Mouse (Mus musculus): Measurements from ENCODE around the gene Cib1. TPM values are rescaled to one million over a fixed set of nuclear protein-coding genes. Genes with fewer than 3 reads are reported as not detected.

Gene Cib1
- 42.4 and 42.6 TPM in 2 replicates for polyA plus RNA-seq (2015; fragmentation: Nextera tagmentation; extraction: Ambion mirVana)

GRCm38 (mm10) chr7:80232489-80233029 is at the start of gene Cib1, which contains the start of gene Gdpgp1:
Cib1 (minus strand) TSS chr7:80232813.
Gdpgp1 (plus strand) TSS chr7:80232865.
- WGBS = under 1% methylated on average over 44 of the region's 56 CpGs
- Histone ChIP-seq H3K9me3 (ENCODE audit: control insufficient read depth, low read length) (no peaks in the 10 kb centered on the region), H3K36me3 (ENCODE audit: control insufficient read depth, insufficient read depth, low read length) (no peaks in the 10 kb centered on the region), H3K4me2 (ENCODE audit: low read length) (peak within 1 kb of the TSS; percentile 63), H3K4me3 (ENCODE audit: low read length) (peak within 1 kb of the TSS; percentile 74), H3K4me1 (ENCODE audit: control insufficient read depth, insufficient read depth, low read depth, low read length) (peaks cover 12% of the 10 kb centered on the region), H3K27ac (ENCODE audit: low read depth, low read length) (peak within 1 kb of the TSS; percentile 57; the same call in 1 of the 2 replicates), H3K9ac (ENCODE audit: low read depth, low read length) (peak within 1 kb of the TSS; percentile 65), H3K27me3 (replicated peaks; ENCODE audit: control insufficient read depth, insufficient read depth, low read length) (no peaks in the 10 kb centered on the region)
- ATAC-seq = peak; percentile 96

- Histone ChIP-seq H3K36me3 (ENCODE audit: control insufficient read depth, insufficient read depth, low read length) (peaks cover 57% of the 10 kb centered on the region), H3K9ac (ENCODE audit: low read depth, low read length) (no peak overlapping the region), H3K4me3 (ENCODE audit: low read length) (no peak overlapping the region), H3K9me3 (ENCODE audit: control insufficient read depth, low read length) (no peaks in the 10 kb centered on the region), H3K4me1 (ENCODE audit: control insufficient read depth, insufficient read depth, low read depth, low read length) (no peaks in the 10 kb centered on the region), H3K27ac (ENCODE audit: low read depth, low read length) (no peak overlapping the region), H3K4me2 (ENCODE audit: low read length) (no peak overlapping the region), H3K27me3 (replicated peaks; ENCODE audit: control insufficient read depth, insufficient read depth, low read length) (no peaks in the 10 kb centered on the region)
- 90% methylated on average over 3 of the region's 3 CpGs for WGBS
- ATAC-seq = no peak
Observed at GRCm38 (mm10) chr7:80281646-80282045, 49.0 kb upstream of the Cib1 start.

- 88% methylated on average over 2 of the region's 2 CpGs for WGBS
- H3K4me2 ChIP-seq (ENCODE audit: low read length) = no peak overlapping the region
- no peaks in the 10 kb centered on the region for H3K4me1 ChIP-seq (ENCODE audit: control insufficient read depth, insufficient read depth, low read depth, low read length)
- no peak overlapping the region for H3K4me3 ChIP-seq (ENCODE audit: low read length)
- no peaks in the 10 kb centered on the region for H3K9me3 ChIP-seq (ENCODE audit: control insufficient read depth, low read length)
- H3K27me3 ChIP-seq (replicated peaks; ENCODE audit: control insufficient read depth, insufficient read depth, low read length) = no peaks in the 10 kb centered on the region
- peaks cover 60% of the 10 kb centered on the region for H3K36me3 ChIP-seq (ENCODE audit: control insufficient read depth, insufficient read depth, low read length)
- no peak for ATAC-seq
- no peak overlapping the region for H3K9ac ChIP-seq (ENCODE audit: low read depth, low read length)
- H3K27ac ChIP-seq (ENCODE audit: low read depth, low read length) = no peak overlapping the region
Observed at GRCm38 (mm10) chr7:80280998-80281397, 48.4 kb upstream of the Cib1 start.

GRCm38 (mm10) chr7:80280032-80280431 is 47.4 kb upstream of the Cib1 start:
- H3K4me3 ChIP-seq (ENCODE audit: low read length) = no peak overlapping the region
- H3K27ac ChIP-seq (ENCODE audit: low read depth, low read length) = no peak overlapping the region
- H3K4me1 ChIP-seq (ENCODE audit: control insufficient read depth, insufficient read depth, low read depth, low read length) = no peaks in the 10 kb centered on the region
- H3K9ac ChIP-seq (ENCODE audit: low read depth, low read length) = no peak overlapping the region
- H3K36me3 ChIP-seq (ENCODE audit: control insufficient read depth, insufficient read depth, low read length) = peaks cover 58% of the 10 kb centered on the region
- 89% methylated on average over 10 of the region's 10 CpGs for WGBS
- H3K27me3 ChIP-seq (replicated peaks; ENCODE audit: control insufficient read depth, insufficient read depth, low read length) = no peaks in the 10 kb centered on the region
- peaks cover 3% of the 10 kb centered on the region for H3K9me3 ChIP-seq (ENCODE audit: control insufficient read depth, low read length)
- no peak for ATAC-seq
- H3K4me2 ChIP-seq (ENCODE audit: low read length) = no peak overlapping the region

- 98% methylated on average over 4 of the region's 4 CpGs for whole genome bisulfite sequencing
- no peak for ATAC-seq
- H3K27me3 ChIP-seq (replicated peaks; ENCODE audit: control insufficient read depth, insufficient read depth, low read length) = no peaks in the 10 kb centered on the region
Observed at GRCm38 (mm10) chr7:80276374-80276773, 43.8 kb upstream of the Cib1 start.

GRCm38 (mm10) chr7:80273456-80273855 is 40.8 kb upstream of the Cib1 start:
- no peak overlapping the region for H3K4me3 ChIP-seq (ENCODE audit: low read length)

More at GRCm38 (mm10) chr7:80276374-80276773, 43.8 kb upstream of the Cib1 start:
- H3K27ac ChIP-seq (ENCODE audit: low read depth, low read length) = no peak overlapping the region
- no peak overlapping the region for H3K4me3 ChIP-seq (ENCODE audit: low read length)
- no peak overlapping the region for H3K9ac ChIP-seq (ENCODE audit: low read depth, low read length)
- no peak overlapping the region for H3K4me2 ChIP-seq (ENCODE audit: low read length)
- H3K36me3 ChIP-seq (ENCODE audit: control insufficient read depth, insufficient read depth, low read length) = peaks cover 63% of the 10 kb centered on the region
- H3K4me1 ChIP-seq (ENCODE audit: control insufficient read depth, insufficient read depth, low read depth, low read length) = no peaks in the 10 kb centered on the region
- H3K9me3 ChIP-seq (ENCODE audit: control insufficient read depth, low read length) = peaks cover 10% of the 10 kb centered on the region

GRCm38 (mm10) chr7:80269751-80270255 is 37.2 kb upstream of the Cib1 start:
- ATAC-seq = peak; percentile 63
- H3K36me3 ChIP-seq (ENCODE audit: control insufficient read depth, insufficient read depth, low read length) = peaks cover 44% of the 10 kb centered on the region
- peak overlapping the region; percentile 53 for H3K27ac ChIP-seq (ENCODE audit: low read depth, low read length)

More at GRCm38 (mm10) chr7:80273456-80273855, 40.8 kb upstream of the Cib1 start:
- Histone ChIP-seq H3K36me3 (ENCODE audit: control insufficient read depth, insufficient read depth, low read length) (peaks cover 51% of the 10 kb centered on the region), H3K4me1 (ENCODE audit: control insufficient read depth, insufficient read depth, low read depth, low read length) (peaks cover 19% of the 10 kb centered on the region), H3K27me3 (replicated peaks; ENCODE audit: control insufficient read depth, insufficient read depth, low read length) (no peaks in the 10 kb centered on the region), H3K9ac (ENCODE audit: low read depth, low read length) (no peak overlapping the region), H3K4me2 (ENCODE audit: low read length) (no peak overlapping the region), H3K27ac (ENCODE audit: low read depth, low read length) (no peak overlapping the region), H3K9me3 (ENCODE audit: control insufficient read depth, low read length) (peaks cover 10% of the 10 kb centered on the region)
- 98% methylated on average over 2 of the region's 2 CpGs for WGBS
- ATAC-seq = no peak

GRCm38 (mm10) chr7:80268897-80269750 is 36.5 kb upstream of the Cib1 start, which contains the start of gene Vps33b:
Vps33b (plus strand) TSS chr7:80269649.
- 4% methylated on average over 21 of the region's 21 CpGs for WGBS
- Histone ChIP-seq H3K27ac (ENCODE audit: low read depth, low read length) (peak within 1 kb of the TSS; percentile 53), H3K27me3 (replicated peaks; ENCODE audit: control insufficient read depth, insufficient read depth, low read length) (no peaks in the 10 kb centered on the region), H3K9me3 (ENCODE audit: control insufficient read depth, low read length) (no peaks in the 10 kb centered on the region; the same call in 1 of the 2 replicates), H3K4me1 (ENCODE audit: control insufficient read depth, insufficient read depth, low read depth, low read length) (peaks cover 21% of the 10 kb centered on the region), H3K4me3 (ENCODE audit: low read length) (peak within 1 kb of the TSS; percentile 60), H3K36me3 (ENCODE audit: control insufficient read depth, insufficient read depth, low read length) (peaks cover 44% of the 10 kb centered on the region), H3K9ac (ENCODE audit: low read depth, low read length) (peak within 1 kb of the TSS; percentile 71), H3K4me2 (ENCODE audit: low read length) (peak within 1 kb of the TSS; percentile 81)
- ATAC-seq = peak; percentile 92

More at GRCm38 (mm10) chr7:80269751-80270255, 37.2 kb upstream of the Cib1 start:
- Histone ChIP-seq H3K9me3 (ENCODE audit: control insufficient read depth, low read length) (peaks cover 5% of the 10 kb centered on the region), H3K4me3 (ENCODE audit: low read length) (peak overlapping the region; percentile 60), H3K4me2 (ENCODE audit: low read length) (peak overlapping the region; percentile 81), H3K9ac (ENCODE audit: low read depth, low read length) (peak overlapping the region; percentile 71), H3K27me3 (replicated peaks; ENCODE audit: control insufficient read depth, insufficient read depth, low read length) (no peaks in the 10 kb centered on the region), H3K4me1 (ENCODE audit: control insufficient read depth, insufficient read depth, low read depth, low read length) (peaks cover 21% of the 10 kb centered on the region)
- WGBS = under 1% methylated on average over 23 of the region's 23 CpGs

- H3K27me3 ChIP-seq (replicated peaks; ENCODE audit: control insufficient read depth, insufficient read depth, low read length) = no peaks in the 10 kb centered on the region
- no peaks in the 10 kb centered on the region for H3K9me3 ChIP-seq (ENCODE audit: control insufficient read depth, low read length)
- H3K4me2 ChIP-seq (ENCODE audit: low read length) = no peak overlapping the region
- H3K9ac ChIP-seq (ENCODE audit: low read depth, low read length) = no peak overlapping the region
- ATAC-seq = no peak
- no peak overlapping the region for H3K4me3 ChIP-seq (ENCODE audit: low read length)
- H3K27ac ChIP-seq (ENCODE audit: low read depth, low read length) = no peak overlapping the region
- peaks cover 32% of the 10 kb centered on the region for H3K36me3 ChIP-seq (ENCODE audit: control insufficient read depth, insufficient read depth, low read length)
- 79% methylated on average over 1 of the region's 1 CpGs for WGBS
- peaks cover 21% of the 10 kb centered on the region for H3K4me1 ChIP-seq (ENCODE audit: control insufficient read depth, insufficient read depth, low read depth, low read length)
Observed at GRCm38 (mm10) chr7:80267764-80268163, 35.2 kb upstream of the Cib1 start.
